Mouse (Mus musculus) fat pad, adult 2 months (tissue): Measurements from ENCODE around the gene Knop1.

Experiments
- DNase-seq: peaks from one replicate; pipeline ENCODE4 v3.0.0-alpha.2; 2011; ENCODE audit warnings: low read depth, low spot score; ENCODE audit errors: extremely low read depth

Knop1 gene

GRCm38 (mm10) chr7:118849543-118850250 lies 6.4 kb downstream of the Knop1 start:
- DNase-seq, result no peak

- no peak for DNase-seq
These were observed 7.3 kb downstream of the Knop1 start for GRCm38 (mm10) chr7:118848796-118849195.

- no peak for DNase-seq
These were observed 9.7 kb downstream of the Knop1 start for GRCm38 (mm10) chr7:118846329-118846728.

GRCm38 (mm10) chr7:118845141-118845540 lies 10.9 kb downstream of the Knop1 start:
- no peak for DNase-seq

GRCm38 (mm10) chr7:118842938-118843337 lies 13.1 kb downstream of the Knop1 start:
- no peak for DNase-seq

- no peak for DNase-seq
These were observed 14.3 kb downstream of the Knop1 start for GRCm38 (mm10) chr7:118841796-118842195.

GRCm38 (mm10) chr7:118841030-118841745 lies 14.9 kb downstream of the Knop1 start:
- DNase-seq, result peak; percentile 68

- DNase-seq, result no peak
These were observed 18.2 kb downstream of the Knop1 start for GRCm38 (mm10) chr7:118837901-118838300.

GRCm38 (mm10) chr7:118827975-118828416 lies 28.1 kb downstream of the Knop1 start:
- DNase-seq, result no peak

GRCm38 (mm10) chr7:118824451-118824850 lies 31.6 kb downstream of the Knop1 start:
- DNase-seq, result no peak

GRCm38 (mm10) chr7:118821887-118822556 lies 34.0 kb downstream of the Knop1 start:
- DNase-seq, result no peak

GRCm38 (mm10) chr7:118821356-118821755 lies 34.7 kb downstream of the Knop1 start:
- no peak for DNase-seq

GRCm38 (mm10) chr7:118819666-118820065 lies 36.4 kb downstream of the Knop1 start:
- DNase-seq, result no peak

- no peak for DNase-seq
These were observed 38.3 kb downstream of the Knop1 start for GRCm38 (mm10) chr7:118817741-118818140.

GRCm38 (mm10) chr7:118816275-118816674 lies 39.8 kb downstream of the Knop1 start:
- no peak for DNase-seq

GRCm38 (mm10) chr7:118813592-118813991 lies 42.5 kb downstream of the Knop1 start:
- no peak for DNase-seq

GRCm38 (mm10) chr7:118811407-118812106 lies 44.5 kb downstream of the Knop1 start:
- DNase-seq, result no peak

GRCm38 (mm10) chr7:118807899-118808298 lies 48.2 kb downstream of the Knop1 start:
- DNase-seq, result no peak

GRCm38 (mm10) chr7:118806631-118807411 lies 49.2 kb downstream of the Knop1 start:
- DNase-seq, result no peak

- DNase-seq, result no peak
These were observed 52.6 kb downstream of the Knop1 start for GRCm38 (mm10) chr7:118803425-118803824.
